Mouse (Mus musculus): ENCODE data around the gene Snx19.
A peak's percentile ranks its signal among the peaks of the same experiment; 100 is the strongest.

Snx19 gene

GRCm38 (mm10) chr9:30426882-30427632 is at the start of gene Snx19:
TSS of gene Snx19 (plus strand) at chr9:30427108.
- peak; percentile 78 to 79 for DNase-seq

- DNase-seq: no peak
These were observed 26.1 kb upstream of the Snx19 start for GRCm38 (mm10) chr9:30400771-30401170.

GRCm38 (mm10) chr9:30422940-30423339 is 4.0 kb upstream of the Snx19 start:
- no peak for DNase-seq

- DNase-seq: no peak
These were observed 1.7 kb upstream of the Snx19 start for GRCm38 (mm10) chr9:30425178-30425577.

GRCm38 (mm10) chr9:30428231-30428630 is 1.3 kb downstream of the Snx19 start:
- no peak for DNase-seq

GRCm38 (mm10) chr9:30430447-30430846 is 3.5 kb downstream of the Snx19 start:
- no peak for DNase-seq

GRCm38 (mm10) chr9:30431909-30432308 is 5.0 kb downstream of the Snx19 start:
- DNase-seq: no peak

GRCm38 (mm10) chr9:30433914-30434313 is 7.0 kb downstream of the Snx19 start:
- no peak for DNase-seq

- no peak for DNase-seq
These were observed 9.1 kb downstream of the Snx19 start for GRCm38 (mm10) chr9:30435902-30436585.

- DNase-seq: no peak
These were observed 11.6 kb downstream of the Snx19 start for GRCm38 (mm10) chr9:30438505-30438904.

GRCm38 (mm10) chr9:30441761-30442160 is 14.9 kb downstream of the Snx19 start:
- no peak for DNase-seq

GRCm38 (mm10) chr9:30445232-30446085 is 18.6 kb downstream of the Snx19 start:
- no peak for DNase-seq

GRCm38 (mm10) chr9:30446126-30446525 is 19.2 kb downstream of the Snx19 start:
- DNase-seq: no peak

GRCm38 (mm10) chr9:30448459-30448858 is 21.6 kb downstream of the Snx19 start:
- no peak for DNase-seq

GRCm38 (mm10) chr9:30449862-30450261 is 23.0 kb downstream of the Snx19 start:
- no peak for DNase-seq

- DNase-seq: no peak
These were observed 23.9 kb downstream of the Snx19 start for GRCm38 (mm10) chr9:30450834-30451233.

- DNase-seq: no peak
These were observed 27.6 kb downstream of the Snx19 start for GRCm38 (mm10) chr9:30454527-30454926.

GRCm38 (mm10) chr9:30456250-30456649 is 29.3 kb downstream of the Snx19 start:
- no peak for DNase-seq

GRCm38 (mm10) chr9:30460501-30460900 is 33.6 kb downstream of the Snx19 start:
- no peak for DNase-seq

- DNase-seq: no peak
These were observed 37.8 kb downstream of the Snx19 start for GRCm38 (mm10) chr9:30464661-30465060.

GRCm38 (mm10) chr9:30480043-30480442 is 53.1 kb downstream of the Snx19 start:
- DNase-seq: no peak

- peak; percentile 50 to 63 for DNase-seq
These were observed 53.6 kb downstream of the Snx19 start for GRCm38 (mm10) chr9:30480464-30480863.

- DNase-seq: no peak
These were observed 55.2 kb downstream of the Snx19 start for GRCm38 (mm10) chr9:30482116-30482515.

Measured in thymus, adult 18-20 months (tissue).